Mouse (Mus musculus): ENCODE measurements around the gene Nbea. TPM values are rescaled to one million over a fixed set of nuclear protein-coding genes. Genes with fewer than 3 reads are reported as not detected.

Nbea gene
- polyA plus RNA-seq, 1 experiment from 2014 or later = 39.4 TPM

DNA sequence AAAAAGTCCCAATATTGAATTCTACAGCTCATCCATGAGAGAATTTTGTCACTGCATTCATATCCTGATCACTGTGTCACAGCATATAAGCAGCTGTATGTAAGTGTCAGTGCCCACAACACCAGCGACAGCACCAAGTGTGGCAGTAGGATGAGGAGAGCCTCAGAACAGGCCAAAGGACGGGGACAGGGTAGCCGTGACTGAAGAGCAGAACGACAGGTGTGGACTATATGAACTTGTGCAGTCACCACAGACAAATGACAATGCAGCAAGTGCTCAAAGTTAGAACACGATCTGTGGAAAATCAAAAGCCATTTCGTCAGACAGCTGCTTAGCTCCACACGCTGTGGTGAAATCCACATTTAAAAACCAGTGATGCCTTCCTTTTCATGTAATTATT is 509.3 kb downstream of the Nbea start:
- Histone ChIP-seq H3K4me2 (replicated peaks) (no peak overlapping the region), H3K9ac (replicated peaks) (no peak overlapping the region), H3K36me3 (no peaks in the 10 kb centered on the region), H3K9me3 (no peaks in the 10 kb centered on the region), H3K4me3 (no peak overlapping the region), H3K4me1 (no peaks in the 10 kb centered on the region), H3K27me3 (no peaks in the 10 kb centered on the region), H3K27ac (replicated peaks) (no peak overlapping the region)
- ATAC-seq (ENCODE audit: low FRiP score, low read depth) = no peak
- 92% methylated on average over 7 of the region's 7 CpGs for WGBS

DNA sequence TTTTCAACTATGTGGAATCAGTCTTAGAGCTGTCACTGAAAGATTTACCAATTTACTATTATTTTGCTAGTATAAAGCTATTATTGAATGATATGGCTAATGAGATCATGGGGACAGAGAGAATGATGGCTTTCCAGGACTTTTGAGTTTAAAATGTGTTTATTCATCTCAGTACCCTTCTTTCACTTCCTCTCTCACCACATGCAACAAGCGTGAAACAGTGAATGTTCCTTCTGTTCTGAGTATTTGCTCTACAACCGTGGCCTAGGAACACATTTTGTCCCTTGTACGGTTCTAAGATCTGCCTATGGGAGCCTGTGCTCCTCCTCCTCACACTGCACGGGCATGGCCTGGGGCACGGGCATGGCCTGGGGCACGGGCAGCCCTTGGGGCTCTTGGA is 516.5 kb downstream of the Nbea start:
- no peaks in the 10 kb centered on the region for H3K9me3 ChIP-seq
- H3K4me2 ChIP-seq (replicated peaks) = no peak overlapping the region
- H3K27me3 ChIP-seq = no peaks in the 10 kb centered on the region
- peaks cover 17% of the 10 kb centered on the region for H3K4me1 ChIP-seq
- 75% methylated on average over 6 of the region's 6 CpGs for WGBS
- H3K4me3 ChIP-seq = no peak overlapping the region
- H3K27ac ChIP-seq (replicated peaks) = no peak overlapping the region
- no peak overlapping the region for H3K9ac ChIP-seq (replicated peaks)
- no peaks in the 10 kb centered on the region; the same call in 1 of the 2 replicates for H3K36me3 ChIP-seq
- no peak for ATAC-seq (ENCODE audit: low FRiP score, low read depth)

- ATAC-seq (ENCODE audit: low FRiP score, low read depth) = no peak
- Histone ChIP-seq H3K36me3 (no peaks in the 10 kb centered on the region; the same call in 1 of the 2 replicates), H3K9me3 (no peaks in the 10 kb centered on the region), H3K4me2 (replicated peaks) (no peak overlapping the region), H3K27ac (replicated peaks) (no peak overlapping the region), H3K4me1 (peaks cover 17% of the 10 kb centered on the region), H3K4me3 (no peak overlapping the region), H3K9ac (replicated peaks) (no peak overlapping the region), H3K27me3 (no peaks in the 10 kb centered on the region)
- WGBS = 35% methylated on average over 5 of the region's 5 CpGs
Measured at GRCm38 (mm10) chr3:55665928-55666327, 517.6 kb downstream of the Nbea start.

DNA sequence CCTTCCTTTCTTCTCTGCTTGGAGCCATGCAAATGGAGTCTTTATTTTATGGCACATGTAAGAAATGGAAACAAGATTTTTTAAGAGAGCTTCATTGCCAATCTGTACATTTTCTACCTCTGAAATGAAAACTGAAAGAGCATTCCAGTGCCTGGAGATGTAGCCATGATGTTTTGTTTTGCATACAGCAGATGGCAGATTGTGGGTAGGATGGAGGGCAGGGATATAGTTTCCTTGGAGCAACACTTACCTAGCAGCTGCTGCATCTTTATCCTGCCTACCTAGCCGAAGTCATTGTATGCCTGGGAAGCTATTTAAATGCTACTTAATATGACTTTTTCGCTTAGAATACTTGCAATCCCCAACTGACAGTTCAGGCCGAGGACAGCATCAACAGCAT is 518.8 kb downstream of the Nbea start:
- Histone ChIP-seq H3K4me3 (no peak overlapping the region), H3K9ac (replicated peaks) (no peak overlapping the region), H3K4me2 (replicated peaks) (no peak overlapping the region), H3K9me3 (no peaks in the 10 kb centered on the region), H3K27ac (replicated peaks) (no peak overlapping the region), H3K36me3 (no peaks in the 10 kb centered on the region; the same call in none of the 2 replicates), H3K4me1 (peaks cover 17% of the 10 kb centered on the region), H3K27me3 (no peaks in the 10 kb centered on the region)
- 86% methylated on average over 3 of the region's 3 CpGs for WGBS
- ATAC-seq (ENCODE audit: low FRiP score, low read depth) = no peak

DNA sequence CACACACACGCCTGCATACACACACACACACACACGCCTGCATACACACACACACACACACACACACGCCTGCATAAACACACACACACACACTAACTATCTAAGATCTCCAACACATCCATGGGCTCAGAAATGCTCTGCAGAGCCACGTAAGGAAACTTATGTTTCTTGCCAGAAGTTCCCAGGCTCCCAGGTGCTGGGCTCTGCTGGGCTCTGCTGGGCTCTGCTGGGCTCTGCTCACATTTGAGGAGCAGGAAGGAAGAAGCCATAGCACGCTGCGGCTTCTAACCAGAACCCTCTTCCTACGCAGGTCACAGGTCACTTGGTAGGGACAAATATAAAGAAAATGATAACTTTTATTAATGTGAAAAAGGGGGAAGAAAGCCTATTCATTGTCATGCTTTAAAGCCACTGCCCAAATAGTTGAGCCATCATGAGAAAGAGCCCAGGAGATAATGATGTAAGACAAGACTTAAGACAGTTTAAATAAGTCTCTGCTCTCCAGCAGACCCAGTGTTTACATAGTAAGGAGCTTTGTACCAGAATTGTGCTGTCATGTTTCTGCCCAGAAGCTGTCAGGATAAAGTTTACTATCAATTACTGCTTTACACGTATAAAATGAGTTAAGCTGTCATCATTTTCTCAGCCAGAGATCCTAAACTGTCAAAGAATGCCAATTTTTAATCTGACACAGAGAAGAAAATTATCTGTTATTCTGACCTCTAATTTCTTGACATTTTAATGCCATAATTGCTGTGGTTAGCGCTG is 521.6 kb downstream of the Nbea start:
- H3K27ac ChIP-seq (replicated peaks) = no peak overlapping the region
- H3K4me1 ChIP-seq = peaks cover 8% of the 10 kb centered on the region
- no peak overlapping the region for H3K9ac ChIP-seq (replicated peaks)
- WGBS = 67% methylated on average over 8 of the region's 9 CpGs
- H3K36me3 ChIP-seq = peaks cover 4% of the 10 kb centered on the region
- ATAC-seq (ENCODE audit: low FRiP score, low read depth) = no peak
- H3K9me3 ChIP-seq = no peaks in the 10 kb centered on the region
- no peaks in the 10 kb centered on the region for H3K27me3 ChIP-seq
- no peak overlapping the region for H3K4me3 ChIP-seq
- no peak overlapping the region for H3K4me2 ChIP-seq (replicated peaks)

- no peak for ATAC-seq (ENCODE audit: low FRiP score, low read depth)
Measured at GRCm38 (mm10) chr3:55660261-55660838, 523.2 kb downstream of the Nbea start.

DNA sequence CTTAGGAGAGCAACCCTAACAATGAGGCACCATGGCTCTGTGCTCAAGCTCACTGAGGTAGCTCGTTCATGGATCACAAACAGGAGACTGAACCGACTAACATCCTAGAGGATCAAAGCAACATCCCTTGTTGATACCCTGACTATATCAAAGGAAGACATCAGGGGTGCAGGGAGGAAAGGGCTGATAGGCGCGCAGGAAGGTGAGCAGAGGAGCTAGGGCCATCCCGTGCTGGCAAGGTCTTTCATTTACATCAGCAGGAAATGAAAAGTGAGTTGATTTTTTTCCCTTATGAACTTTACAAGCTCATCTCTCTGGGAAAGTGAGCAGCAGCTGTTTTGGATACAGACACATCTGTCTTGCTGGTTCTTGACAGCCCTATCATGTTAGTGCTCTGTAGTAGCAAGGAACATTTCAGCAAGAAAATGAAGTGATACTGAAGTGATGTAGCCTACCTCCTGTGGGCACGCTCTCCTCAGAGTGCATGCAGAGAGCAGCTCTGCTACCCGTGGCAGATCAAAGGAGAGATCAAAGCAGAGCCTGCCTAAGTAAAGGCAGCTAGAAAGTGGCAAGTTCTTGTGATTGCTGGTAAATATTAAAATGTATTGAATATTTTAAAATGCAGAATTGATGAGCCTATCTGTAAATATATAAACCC is 523.8 kb downstream of the Nbea start:
- ATAC-seq (ENCODE audit: low FRiP score, low read depth) = no peak
- WGBS = 54% methylated on average over 7 of the region's 7 CpGs
- no peaks in the 10 kb centered on the region for H3K27me3 ChIP-seq
- H3K9ac ChIP-seq (replicated peaks) = no peak overlapping the region
- H3K4me2 ChIP-seq (replicated peaks) = no peak overlapping the region
- H3K4me1 ChIP-seq = no peaks in the 10 kb centered on the region
- peaks cover 4% of the 10 kb centered on the region for H3K36me3 ChIP-seq
- no peaks in the 10 kb centered on the region for H3K9me3 ChIP-seq
- 0 out of 2 replicates have a peak overlapping the region, but pooled peaks have one; percentile 20 for H3K27ac ChIP-seq (replicated peaks)
- no peak overlapping the region for H3K4me3 ChIP-seq

More at GRCm38 (mm10) chr3:55660261-55660838, 523.2 kb downstream of the Nbea start:
- Histone ChIP-seq H3K4me2 (replicated peaks) (no peak overlapping the region), H3K27me3 (no peaks in the 10 kb centered on the region), H3K4me3 (no peak overlapping the region), H3K36me3 (peaks cover 4% of the 10 kb centered on the region), H3K27ac (replicated peaks) (no peak overlapping the region), H3K9me3 (no peaks in the 10 kb centered on the region), H3K9ac (replicated peaks) (no peak overlapping the region), H3K4me1 (no peaks in the 10 kb centered on the region)
- WGBS = 89% methylated on average over 10 of the region's 10 CpGs

DNA sequence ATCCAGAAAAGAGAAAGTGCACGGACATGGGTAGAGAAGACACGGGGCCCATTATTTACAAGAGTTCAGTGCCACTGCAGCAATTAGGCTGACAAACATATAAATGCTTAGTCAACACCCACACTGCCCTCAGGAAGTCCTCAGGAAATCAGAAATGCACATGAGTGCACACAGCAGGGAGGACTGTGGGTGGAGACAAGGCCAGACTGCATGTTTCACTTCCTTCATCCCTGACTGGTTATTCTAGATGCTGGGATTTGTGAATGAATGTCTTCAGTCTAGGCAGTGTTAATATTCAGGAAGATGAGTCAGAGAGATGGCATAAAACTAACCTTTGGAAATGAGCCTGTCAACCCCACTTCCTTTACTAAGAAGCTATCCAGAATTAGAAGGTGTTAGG is 531.2 kb downstream of the Nbea start:
- no peak overlapping the region for H3K27ac ChIP-seq (replicated peaks)
- H3K27me3 ChIP-seq = no peaks in the 10 kb centered on the region
- 0 out of 2 replicates have a peak, but pooled peaks cover under 1% of the 10 kb centered on the region for H3K36me3 ChIP-seq
- no peak for ATAC-seq (ENCODE audit: low FRiP score, low read depth)
- H3K4me3 ChIP-seq = no peak overlapping the region
- H3K4me2 ChIP-seq (replicated peaks) = no peak overlapping the region
- 94% methylated on average over 2 of the region's 2 CpGs for WGBS
- no peaks in the 10 kb centered on the region for H3K4me1 ChIP-seq
- H3K9ac ChIP-seq (replicated peaks) = no peak overlapping the region
- H3K9me3 ChIP-seq = no peaks in the 10 kb centered on the region

- no peak overlapping the region for H3K4me2 ChIP-seq (replicated peaks)
- no peaks in the 10 kb centered on the region for H3K27me3 ChIP-seq
- 0 out of 2 replicates have a peak, but pooled peaks cover 4% of the 10 kb centered on the region for H3K36me3 ChIP-seq
- H3K9me3 ChIP-seq = no peaks in the 10 kb centered on the region
- H3K9ac ChIP-seq (replicated peaks) = no peak overlapping the region
- H3K4me3 ChIP-seq = no peak overlapping the region
- no peak for ATAC-seq (ENCODE audit: low FRiP score, low read depth)
- no peak overlapping the region for H3K27ac ChIP-seq (replicated peaks)
- H3K4me1 ChIP-seq = no peaks in the 10 kb centered on the region
- 88% methylated on average over 4 of the region's 4 CpGs for WGBS
Measured at GRCm38 (mm10) chr3:55651877-55652276, 531.6 kb downstream of the Nbea start.

DNA sequence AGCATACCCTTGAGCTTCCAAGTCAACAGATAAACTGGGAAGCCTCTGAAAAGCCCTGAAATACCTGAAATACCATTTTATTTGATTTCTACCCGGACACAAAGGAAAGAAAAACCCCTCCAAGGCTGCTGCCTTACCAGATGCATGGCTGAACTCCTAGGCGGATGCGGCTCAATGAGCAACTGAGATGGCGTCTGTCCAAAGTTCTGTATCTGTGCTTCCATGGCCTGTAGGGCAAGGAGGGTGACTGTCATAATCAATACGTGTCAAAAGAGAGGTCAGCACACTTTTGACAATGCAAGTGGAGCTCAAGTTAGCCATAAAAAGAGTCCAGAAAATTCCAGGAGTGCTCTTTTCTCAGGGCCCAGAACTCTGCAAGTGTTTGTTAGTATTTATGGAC is 534.0 kb downstream of the Nbea start:
- ATAC-seq (ENCODE audit: low FRiP score, low read depth) = no peak
- WGBS = 71% methylated on average over 5 of the region's 5 CpGs

GRCm38 (mm10) chr3:55648299-55648698 is 535.2 kb downstream of the Nbea start:
- Histone ChIP-seq H3K4me2 (replicated peaks) (no peak overlapping the region), H3K9ac (replicated peaks) (no peak overlapping the region), H3K4me1 (peaks cover 9% of the 10 kb centered on the region), H3K36me3 (peaks cover 19% of the 10 kb centered on the region; the same call in 1 of the 2 replicates), H3K4me3 (no peak overlapping the region), H3K27me3 (no peaks in the 10 kb centered on the region), H3K9me3 (no peaks in the 10 kb centered on the region), H3K27ac (replicated peaks) (no peak overlapping the region)
- 54% methylated on average over 4 of the region's 4 CpGs for WGBS
- ATAC-seq (ENCODE audit: low FRiP score, low read depth) = no peak

More for the DNA sequence above, 534.0 kb downstream of the Nbea start:
- Histone ChIP-seq H3K27me3 (no peaks in the 10 kb centered on the region), H3K4me3 (no peak overlapping the region), H3K9ac (replicated peaks) (no peak overlapping the region), H3K27ac (replicated peaks) (no peak overlapping the region), H3K4me1 (peaks cover 2% of the 10 kb centered on the region), H3K4me2 (replicated peaks) (no peak overlapping the region), H3K36me3 (0 out of 2 replicates have a peak, but pooled peaks cover 17% of the 10 kb centered on the region), H3K9me3 (no peaks in the 10 kb centered on the region)

- Histone ChIP-seq H3K4me3 (no peak overlapping the region), H3K36me3 (peaks cover 30% of the 10 kb centered on the region), H3K4me2 (replicated peaks) (no peak overlapping the region), H3K9ac (replicated peaks) (no peak overlapping the region), H3K27ac (replicated peaks) (no peak overlapping the region), H3K9me3 (no peaks in the 10 kb centered on the region), H3K27me3 (no peaks in the 10 kb centered on the region), H3K4me1 (peaks cover 9% of the 10 kb centered on the region)
- WGBS = 88% methylated on average over 6 of the region's 6 CpGs
- ATAC-seq (ENCODE audit: low FRiP score, low read depth) = no peak
Measured at GRCm38 (mm10) chr3:55647176-55647575, 536.3 kb downstream of the Nbea start.

Measured in midbrain, embryonic 12.5 days (tissue).